Mouse (Mus musculus) thymus, postnatal 4 days (tissue): ENCODE data around the gene Zfp341.

Experiments used
- DNase-seq: peaks from one replicate; pipeline ENCODE4 v3.0.0; 2021

Zfp341 gene

GRCm38 (mm10) chr2:154613118-154614115 lies at the start of gene Zfp341, which contains the start of gene 4930519P11Rik:
TSS of gene Zfp341 (plus strand) at chr2:154613297.
TSS of gene 4930519P11Rik (minus strand) at chr2:154613437.
- DNase-seq = peak; percentile 93

GRCm38 (mm10) chr2:154563612-154564170 lies 49.4 kb upstream of the Zfp341 start:
- DNase-seq = no peak

GRCm38 (mm10) chr2:154565562-154565961 lies 47.5 kb upstream of the Zfp341 start:
- no peak for DNase-seq

GRCm38 (mm10) chr2:154566641-154567040 lies 46.5 kb upstream of the Zfp341 start:
- DNase-seq = no peak

- DNase-seq = no peak
These were observed 45.3 kb upstream of the Zfp341 start for GRCm38 (mm10) chr2:154567766-154568165.

- no peak for DNase-seq
These were observed 44.6 kb upstream of the Zfp341 start for GRCm38 (mm10) chr2:154568329-154569070.

GRCm38 (mm10) chr2:154569071-154569748 lies 43.9 kb upstream of the Zfp341 start:
- DNase-seq = peak; percentile 80

- peak; percentile 98 for DNase-seq
These were observed 43.2 kb upstream of the Zfp341 start, which contains the start of gene E2f1 for GRCm38 (mm10) chr2:154569836-154570286. TSS of gene E2f1 (minus strand) at chr2:154569892.

- no peak for DNase-seq
These were observed 42.4 kb upstream of the Zfp341 start for GRCm38 (mm10) chr2:154570666-154571065.

GRCm38 (mm10) chr2:154571266-154571665 lies 41.8 kb upstream of the Zfp341 start:
- DNase-seq = no peak

- no peak for DNase-seq
These were observed 41.1 kb upstream of the Zfp341 start for GRCm38 (mm10) chr2:154571976-154572375.

GRCm38 (mm10) chr2:154572996-154573395 lies 40.1 kb upstream of the Zfp341 start:
- DNase-seq = no peak

GRCm38 (mm10) chr2:154574271-154574670 lies 38.8 kb upstream of the Zfp341 start:
- DNase-seq = no peak

- DNase-seq = peak; percentile 69
These were observed 36.0 kb upstream of the Zfp341 start for GRCm38 (mm10) chr2:154576876-154577743.

GRCm38 (mm10) chr2:154577744-154578067 lies 35.4 kb upstream of the Zfp341 start:
- no peak for DNase-seq

GRCm38 (mm10) chr2:154580586-154580985 lies 32.5 kb upstream of the Zfp341 start:
- no peak for DNase-seq

GRCm38 (mm10) chr2:154581421-154581820 lies 31.7 kb upstream of the Zfp341 start:
- no peak for DNase-seq

GRCm38 (mm10) chr2:154583906-154584872 lies 28.9 kb upstream of the Zfp341 start:
- no peak for DNase-seq

GRCm38 (mm10) chr2:154584931-154585601 lies 28.0 kb upstream of the Zfp341 start:
- DNase-seq = no peak

- DNase-seq = peak; percentile 89
These were observed 26.7 kb upstream of the Zfp341 start for GRCm38 (mm10) chr2:154586405-154586804.
